ENCODE assay signal across 8 mouse cellular contexts in genomic region chr12:102758936-102759335, GRCm38 (mm10). TPM values are rescaled to one million over a fixed set of nuclear protein-coding genes. Genes with fewer than 3 reads are reported as not detected.
DNase-seq lines count a peak whose midpoint lies in the region; ATAC-seq and TF ChIP-seq lines count a peak whose summit lies in the region.
"Had no signal": no experiment of that assay in that cellular context is flagged by ENCODE, and none has a peak within 500 bp of the region (broad histone marks: within the 10 kb centered on the region; RNA-seq: fewer than 3 reads in every experiment).

No protein-coding gene starts in this region.

- H3K27ac ChIP-seq in lung, embryonic 15.5 days, result peak overlapping the region; percentile 95; the same call in 1 of the 2 replicates
- H3K27ac ChIP-seq in forebrain, embryonic 10.5 days, result peak overlapping the region; percentile 94
- 0 out of 2 replicates have a peak overlapping the region, but pooled peaks have one; percentile 33 for H3K27ac ChIP-seq in limb, embryonic 10.5 days
- no peak overlapping the region for H3K27ac ChIP-seq in small intestine, adult 2 months (ENCODE audit: insufficient read depth, low read depth, low read length)

- no peaks in the 10 kb centered on the region for H3K9me3 ChIP-seq in lung, embryonic 15.5 days
- no peaks in the 10 kb centered on the region for H3K9me3 ChIP-seq in forebrain, embryonic 10.5 days
- no peaks in the 10 kb centered on the region for H3K9me3 ChIP-seq in limb, embryonic 10.5 days (replicated peaks)

- no peak for ATAC-seq in lung, embryonic 15.5 days (ENCODE audit: borderline replicate concordance, extremely low read depth, low FRiP score, low TSS enrichment)

- peaks cover 24% of the 10 kb centered on the region for H3K4me1 ChIP-seq in lung, embryonic 15.5 days
- peaks cover 32% of the 10 kb centered on the region for H3K4me1 ChIP-seq in forebrain, embryonic 10.5 days
- peaks cover 21% of the 10 kb centered on the region for H3K4me1 ChIP-seq in limb, embryonic 10.5 days
- peaks cover 9% of the 10 kb centered on the region; the same call in 1 of the 2 replicates for H3K4me1 ChIP-seq in small intestine, adult 2 months (ENCODE audit: control insufficient read depth, insufficient read depth, insufficient read length, low read length)

- H3K9ac ChIP-seq in lung, embryonic 15.5 days, result peak overlapping the region; percentile 84

- DNase-seq in lung, postnatal 25 days (ENCODE audit: low spot score), result no peak
- no peak for DNase-seq in forebrain, embryonic 10.5 days (ENCODE audit: extremely low spot score, low spot score)
- no peak for DNase-seq in limb, embryonic 10.5 days (ENCODE audit: low spot score)
- DNase-seq in layer of hippocampus, postnatal 10 days (ENCODE audit: low spot score in 2 of 2), result no peak
- DNase-seq in gastrocnemius, postnatal 4 days (ENCODE audit: low spot score in 2 of 2), result no peak

- TF ChIP-seq POLR2A in small intestine, adult 2 months (IDR thresholded peaks at IDR 0.05; ENCODE audit: low read depth, low read length), result no peak

- WGBS in lung, embryonic 15.5 days, result 2% methylated on average over 5 of the region's 5 CpGs
- 5% methylated on average over 5 of the region's 5 CpGs for WGBS in forebrain, embryonic 10.5 days
- 2% methylated on average over 5 of the region's 5 CpGs for WGBS in limb, embryonic 10.5 days
- 7% methylated on average over 5 of the region's 5 CpGs for WGBS in small intestine, adult 2 months

- H3K4me2 ChIP-seq in lung, embryonic 15.5 days, result peak overlapping the region; percentile 81

- TF ChIP-seq CTCF in small intestine, adult 2 months (IDR thresholded peaks at IDR 0.05; ENCODE audit: extremely low read depth, insufficient read length, insufficient replicate concordance, low read depth, low read length), result no peak

- H3K4me3 ChIP-seq in lung, embryonic 15.5 days, result peak overlapping the region; percentile 93
- H3K4me3 ChIP-seq in forebrain, embryonic 10.5 days, result peak overlapping the region; percentile 91
- H3K4me3 ChIP-seq in limb, embryonic 10.5 days, result peak overlapping the region; percentile 92
- peak overlapping the region; percentile 29 for H3K4me3 ChIP-seq in small intestine, adult 2 months (ENCODE audit: low read depth, low read length)

- H3K27me3 ChIP-seq in lung, embryonic 15.5 days, result no peaks in the 10 kb centered on the region
- H3K27me3 ChIP-seq in forebrain, embryonic 10.5 days (ENCODE audit: poor library complexity, severe bottlenecking), result no peaks in the 10 kb centered on the region
- no peaks in the 10 kb centered on the region for H3K27me3 ChIP-seq in limb, embryonic 10.5 days (ENCODE audit: low read depth, poor library complexity, severe bottlenecking)
- no peaks in the 10 kb centered on the region for H3K27me3 ChIP-seq in small intestine, adult 2 months (ENCODE audit: control insufficient read depth, insufficient read depth, low read length)

- peaks cover 12% of the 10 kb centered on the region for H3K36me3 ChIP-seq in lung, embryonic 15.5 days
- peaks cover 58% of the 10 kb centered on the region for H3K36me3 ChIP-seq in forebrain, embryonic 10.5 days (replicated peaks)
- peaks cover 42% of the 10 kb centered on the region for H3K36me3 ChIP-seq in limb, embryonic 10.5 days
- H3K36me3 ChIP-seq in small intestine, adult 2 months (ENCODE audit: control insufficient read depth, insufficient read depth, low read length), result peaks cover 6% of the 10 kb centered on the region

RNA-seq across cellular contexts. Expression of gene Gm20604, which starts 0.5 kb away (rescaled TPM):
- polyA plus RNA-seq in lung, embryonic 15.5 days (2015; fragmentation: Nextera tagmentation; extraction: Ambion mirVana), result 22.7 and 23.8 TPM in 2 replicates
- polyA plus RNA-seq in forebrain, embryonic 10.5 days (2016; fragmentation: Nextera tagmentation; extraction: Ambion mirVana), result 31.7 and 35.0 TPM in 2 replicates
- 29.5 and 33.8 TPM in 2 replicates for polyA plus RNA-seq in limb, embryonic 10.5 days (2016; fragmentation: Nextera tagmentation; extraction: Ambion mirVana)
- polyA plus RNA-seq in small intestine, adult 2 months (2012; rRNA removed), result 0.47 and 0.84 TPM in 2 replicates
- total RNA-seq in layer of hippocampus, postnatal 10 days (2021), result 10 to 100 TPM; 17.8 to 18.0 TPM
- total RNA-seq in gastrocnemius, postnatal 4 days (2021), result 1 to 10 TPM; 4.7 to 5.4 TPM

RNA-seq across cellular contexts. Expression of gene Ubr7, which starts 1.2 kb away (rescaled TPM):
- polyA plus RNA-seq in lung, embryonic 15.5 days (2015; fragmentation: Nextera tagmentation; extraction: Ambion mirVana), result 43.1 and 43.3 TPM in 2 replicates
- polyA plus RNA-seq in forebrain, embryonic 10.5 days (2016; fragmentation: Nextera tagmentation; extraction: Ambion mirVana), result 67.8 and 71.6 TPM in 2 replicates
- polyA plus RNA-seq in limb, embryonic 10.5 days (2016; fragmentation: Nextera tagmentation; extraction: Ambion mirVana), result 55.8 and 56.5 TPM in 2 replicates
- 2.7 and 4.5 TPM in 2 replicates for polyA plus RNA-seq in small intestine, adult 2 months (2012; rRNA removed)
- total RNA-seq in layer of hippocampus, postnatal 10 days (2021), result 10 to 100 TPM; 32.4 to 33.1 TPM
- total RNA-seq in gastrocnemius, postnatal 4 days (2021), result 10 to 100 TPM; 28.7 to 31.1 TPM

RNA-seq across cellular contexts. Expression of gene Gon7, which starts 1.3 kb away (rescaled TPM):
- polyA plus RNA-seq in lung, embryonic 15.5 days (2015; fragmentation: Nextera tagmentation; extraction: Ambion mirVana), result 29.5 and 31.3 TPM in 2 replicates
- 47.9 and 52.4 TPM in 2 replicates for polyA plus RNA-seq in forebrain, embryonic 10.5 days (2016; fragmentation: Nextera tagmentation; extraction: Ambion mirVana)
- polyA plus RNA-seq in limb, embryonic 10.5 days (2016; fragmentation: Nextera tagmentation; extraction: Ambion mirVana), result 46.1 and 52.2 TPM in 2 replicates
- 3.4 and 11.2 TPM in 2 replicates for polyA plus RNA-seq in small intestine, adult 2 months (2012; rRNA removed)
- total RNA-seq in layer of hippocampus, postnatal 10 days (2021), result 10 to 100 TPM; 12.4 to 12.6 TPM
- total RNA-seq in gastrocnemius, postnatal 4 days (2021), result 10 to 100 TPM in 1 of 2 experiments, 1 to 10 TPM in 1; 9.5 to 10.9 TPM

RNA-seq across cellular contexts. Expression of gene Gm28051, which starts 1.4 kb away (rescaled TPM):
- polyA plus RNA-seq in lung, embryonic 15.5 days (2015; fragmentation: Nextera tagmentation; extraction: Ambion mirVana), result not detected in 2 replicates
- not detected in 2 replicates for polyA plus RNA-seq in forebrain, embryonic 10.5 days (2016; fragmentation: Nextera tagmentation; extraction: Ambion mirVana)
- not detected in 2 replicates for polyA plus RNA-seq in limb, embryonic 10.5 days (2016; fragmentation: Nextera tagmentation; extraction: Ambion mirVana)
- not detected in 2 replicates for polyA plus RNA-seq in small intestine, adult 2 months (2012; rRNA removed)
- not detected for total RNA-seq in layer of hippocampus, postnatal 10 days (2021)
- not detected for total RNA-seq in gastrocnemius, postnatal 4 days (2021)
- polyA plus RNA-seq: gonadal fat pad, adult 2 months had no signal

RNA-seq across cellular contexts. Expression of gene Tmem251, which starts 15.4 kb away (rescaled TPM):
- polyA plus RNA-seq in lung, embryonic 15.5 days (2015; fragmentation: Nextera tagmentation; extraction: Ambion mirVana), result 9.5 and 10.1 TPM in 2 replicates
- polyA plus RNA-seq in forebrain, embryonic 10.5 days (2016; fragmentation: Nextera tagmentation; extraction: Ambion mirVana), result 12.0 and 14.2 TPM in 2 replicates
- polyA plus RNA-seq in limb, embryonic 10.5 days (2016; fragmentation: Nextera tagmentation; extraction: Ambion mirVana), result 11.7 TPM in 2 replicates
- 1.7 and 2.4 TPM in 2 replicates for polyA plus RNA-seq in small intestine, adult 2 months (2012; rRNA removed)
- total RNA-seq in layer of hippocampus, postnatal 10 days (2021), result 1 to 10 TPM; 4.7 TPM
- total RNA-seq in gastrocnemius, postnatal 4 days (2021), result 1 to 10 TPM; 2.8 to 3.6 TPM

Comparison
In these comparisons a context has a peak if more than half of its experiments do, and no peak if none do; other contexts are left out.
1. H3K4me3 ChIP-seq: peak in every context shown above with its lines; median percentile 93 in lung, embryonic 15.5 days; 92 in limb, embryonic 10.5 days; 91 in forebrain, embryonic 10.5 days; 29 in small intestine, adult 2 months.
2. RNA of gene Gm20604, which starts 0.5 kb away (polyA plus RNA-seq): 31.7 to 35.0 TPM in forebrain, embryonic 10.5 days, 29.5 to 33.8 TPM in limb, embryonic 10.5 days and 22.7 to 23.8 TPM in lung, embryonic 15.5 days; 0.47 to 0.84 TPM in small intestine, adult 2 months; every median in the first group is over 10 times any median in the second.